Mouse (Mus musculus) liver, adult 2 months (tissue): ENCODE data around the gene B830017H08Rik.

ENCODE experiments used
- CTCF ChIP-seq: fragments of 200-500 bp; IDR thresholded peaks from 2 replicates; pipeline ENCODE4 v1.5.1; 2011; ENCODE audit warnings: low read depth, low read length, control low read depth
- POLR2A ChIP-seq: fragments of 200-500 bp; IDR thresholded peaks from 2 replicates; pipeline ENCODE4 v1.6.1; 2011; ENCODE audit warnings: low read length, control low read depth; ENCODE audit not compliant: insufficient read depth; ENCODE audit errors: extremely low read depth

- TF ChIP-seq CTCF (no peak), POLR2A (no peak)
Observed at GRCm38 (mm10) chr16:17853263-17853662, 20.3 kb downstream of the B830017H08Rik start.
